Mouse (Mus musculus): ENCODE results near the gene Tmsb15b2.
"Not testable (repeated sequence)": the region's sequence is repeated elsewhere in the genome, so short reads cannot be mapped to it uniquely, and the experiment has no call there.

The Tmsb15b2 gene

GRCm38 (mm10) chrX:136975397-136975796, at the start of gene Tmsb15b2:
Gene Tmsb15b2 (minus strand): TSS chrX:136975497.
- DNase-seq: not testable (repeated sequence)

- DNase-seq: peak; percentile 70
These were observed 44.0 kb upstream of the Tmsb15b2 start for GRCm38 (mm10) chrX:137019310-137019709.

DNA sequence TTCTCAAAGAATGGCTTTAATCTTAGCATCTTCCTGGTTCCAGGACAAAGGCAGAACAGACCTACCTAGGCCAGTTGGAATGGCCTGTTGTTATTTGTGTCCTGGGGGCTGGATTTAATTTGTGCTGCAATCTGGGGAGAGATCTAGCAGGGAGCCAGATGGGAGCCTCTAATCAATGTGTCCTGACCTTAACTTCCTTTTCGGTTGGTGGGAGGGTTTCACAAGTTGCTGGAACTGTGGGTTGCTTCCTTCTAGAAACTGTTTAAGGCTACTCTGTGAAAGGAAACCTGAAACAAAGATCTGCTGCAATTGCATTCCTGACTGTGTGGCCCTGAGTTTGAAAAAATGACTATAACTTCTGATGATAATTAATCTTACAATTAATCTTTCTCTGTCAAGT, 42.4 kb upstream of the Tmsb15b2 start:
- no peak for DNase-seq

DNA sequence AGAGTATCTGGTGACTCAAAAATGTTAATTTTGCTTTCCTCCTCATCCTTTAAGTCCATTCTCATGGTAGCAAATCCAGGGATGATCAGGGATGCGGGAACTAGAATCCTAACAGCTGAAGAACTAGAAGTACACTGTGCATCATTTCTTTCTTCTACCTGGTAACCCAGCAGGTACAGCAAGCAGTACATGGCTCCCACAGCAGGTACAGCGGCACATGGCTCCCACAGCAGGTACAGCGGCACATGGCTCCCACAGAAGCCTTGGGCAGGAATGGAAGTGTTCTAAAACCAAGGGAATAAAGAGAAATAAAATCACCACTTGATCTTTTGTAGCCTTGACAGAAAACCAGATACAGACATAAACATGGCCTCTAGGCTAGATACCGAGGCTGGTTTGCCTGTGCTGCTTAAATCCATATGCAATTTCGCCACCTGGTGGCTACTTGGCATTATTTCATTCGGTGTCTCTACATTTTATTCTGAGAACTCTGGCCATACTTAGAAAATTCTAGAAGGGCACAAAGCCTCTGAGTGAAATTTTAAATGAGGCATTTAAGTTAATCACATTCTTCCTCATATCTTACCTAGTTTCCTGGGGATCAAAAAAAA, 39.9 kb upstream of the Tmsb15b2 start:
- peak; percentile 75 for DNase-seq

- no peak for DNase-seq
These were observed 21.0 kb upstream of the Tmsb15b2 start for GRCm38 (mm10) chrX:136996256-136996655.

DNA sequence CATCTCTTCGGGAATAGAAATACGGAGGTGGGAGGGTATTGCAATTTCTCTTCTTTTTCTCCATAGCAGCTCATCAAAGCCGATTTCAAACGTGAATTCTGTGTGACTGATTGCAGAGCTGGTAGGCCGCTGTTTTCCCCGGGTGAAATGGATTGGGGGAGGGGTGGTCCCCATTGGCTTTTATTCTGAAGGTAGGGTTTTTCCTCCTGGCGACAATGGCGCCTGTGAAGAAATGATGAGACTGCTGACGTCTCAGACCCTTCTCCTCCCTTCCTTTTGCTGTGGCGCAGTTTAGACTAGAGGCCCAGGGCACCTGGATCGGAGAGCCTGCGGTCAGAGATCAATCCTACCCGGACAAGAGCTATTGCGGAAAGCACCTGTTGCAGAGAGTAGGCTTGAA, 18.3 kb upstream of the Tmsb15b2 start:
- peak; percentile 68 for DNase-seq

GRCm38 (mm10) chrX:136992978-136993547, 17.8 kb upstream of the Tmsb15b2 start, which contains the start of gene Zcchc18:
Gene Zcchc18 (plus strand): TSS chrX:136993155.
- DNase-seq: peak; percentile 93

DNA sequence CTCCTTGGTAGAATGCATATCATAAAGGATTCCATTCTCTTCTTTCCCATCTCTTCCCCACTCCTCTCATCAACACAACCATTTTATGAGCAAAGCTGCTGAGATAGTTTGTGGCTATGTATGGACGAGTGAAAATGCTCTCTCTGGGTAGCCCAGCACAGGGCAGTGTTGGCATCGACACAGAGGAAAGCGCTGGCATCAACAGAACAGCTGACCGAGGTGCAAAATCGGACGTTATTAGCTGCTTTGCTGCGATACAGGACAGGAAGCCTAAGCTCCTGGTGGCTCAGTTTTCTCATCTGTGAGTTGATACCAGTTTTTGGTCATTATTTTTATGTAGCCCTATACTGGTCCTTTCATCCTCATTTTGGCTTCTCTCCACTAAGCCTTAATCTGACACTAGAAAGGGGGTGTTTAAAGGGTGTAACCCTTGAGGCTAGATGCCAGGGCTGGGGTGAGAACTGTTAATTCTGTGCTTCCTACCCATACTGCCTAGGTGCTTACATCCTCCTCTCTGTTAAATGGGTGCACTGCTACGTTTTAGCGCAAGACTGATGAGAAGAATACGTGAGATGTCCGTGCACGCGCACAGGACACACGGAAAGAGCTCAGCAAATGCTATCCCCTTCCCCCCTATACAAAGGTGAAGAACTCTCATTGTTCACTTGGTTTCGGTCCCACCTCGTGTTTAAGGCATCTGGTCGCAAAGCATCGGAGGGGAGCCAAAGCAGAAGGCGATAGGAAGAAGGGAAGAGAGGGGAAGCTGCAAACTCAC, 17.1 kb upstream of the Tmsb15b2 start:
- DNase-seq: peak; percentile 14

GRCm38 (mm10) chrX:136991274-136991673, 16.0 kb upstream of the Tmsb15b2 start:
- DNase-seq: no peak

- DNase-seq: no peak
These were observed 10.7 kb upstream of the Tmsb15b2 start for GRCm38 (mm10) chrX:136986039-136986438.

GRCm38 (mm10) chrX:136978616-136979015, 3.3 kb upstream of the Tmsb15b2 start:
- peak; percentile 15 for DNase-seq

DNA sequence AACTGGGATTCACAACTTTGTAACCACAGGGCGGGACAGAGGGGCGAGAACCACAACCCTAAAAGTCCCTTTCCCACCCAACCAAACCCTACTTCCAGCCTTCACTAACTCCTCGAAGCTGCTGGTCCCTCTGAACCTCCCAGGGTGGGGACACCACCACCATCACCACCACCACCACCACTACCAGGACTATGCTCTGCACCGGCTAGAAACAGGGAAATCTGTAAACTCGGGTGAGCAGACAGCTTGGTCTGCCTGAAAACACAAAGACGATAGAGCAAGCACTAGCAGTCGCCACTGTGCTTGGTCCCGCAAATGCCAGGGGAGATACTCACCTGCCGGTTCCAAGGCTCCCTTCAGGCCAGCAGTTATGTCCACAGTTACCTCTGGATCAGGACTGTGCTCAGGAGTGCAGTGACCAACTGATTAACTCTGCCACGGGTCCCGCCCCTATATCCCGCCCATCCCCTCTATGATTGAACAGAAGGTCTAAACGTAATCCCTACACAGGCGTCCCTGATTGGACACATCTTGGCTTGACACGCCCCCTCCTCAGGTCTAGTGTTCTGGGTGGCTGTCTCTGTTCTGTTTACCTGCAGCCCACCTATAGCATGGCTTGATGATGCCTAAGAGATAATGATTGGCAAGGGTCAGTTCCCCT, 1.3 kb upstream of the Tmsb15b2 start, which contains the start of the genes Tmsb15l and Tmsb15b1:
Gene Tmsb15l (minus strand): TSS at position 446 of the 661 bp plus-strand sequence.
Gene Tmsb15b1 (minus strand): TSS at position 451 of the 661 bp plus-strand sequence.
- DNase-seq: peak; percentile 92

DNA sequence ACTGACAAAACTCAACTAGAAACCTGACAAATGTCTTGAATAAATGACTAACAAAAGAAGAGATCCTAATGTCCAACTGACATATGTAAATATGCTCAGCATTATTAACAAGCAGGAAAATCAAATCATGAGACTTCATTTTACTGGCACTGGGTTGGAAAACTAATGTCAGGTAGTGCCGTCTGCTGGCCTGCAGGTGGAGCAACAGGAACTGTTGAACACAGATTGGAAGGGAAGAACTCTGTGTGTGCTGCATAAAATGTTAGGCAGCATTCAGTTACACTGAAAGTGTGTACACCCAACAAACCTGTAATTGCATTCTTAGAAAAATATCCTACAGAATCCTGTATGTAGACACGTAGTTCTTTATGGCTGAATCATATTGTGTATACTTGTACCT, 15.6 kb downstream of the Tmsb15b2 start:
- DNase-seq: peak; percentile 27

GRCm38 (mm10) chrX:136958300-136958699, 17.0 kb downstream of the Tmsb15b2 start:
- DNase-seq: not testable (repeated sequence)

DNA sequence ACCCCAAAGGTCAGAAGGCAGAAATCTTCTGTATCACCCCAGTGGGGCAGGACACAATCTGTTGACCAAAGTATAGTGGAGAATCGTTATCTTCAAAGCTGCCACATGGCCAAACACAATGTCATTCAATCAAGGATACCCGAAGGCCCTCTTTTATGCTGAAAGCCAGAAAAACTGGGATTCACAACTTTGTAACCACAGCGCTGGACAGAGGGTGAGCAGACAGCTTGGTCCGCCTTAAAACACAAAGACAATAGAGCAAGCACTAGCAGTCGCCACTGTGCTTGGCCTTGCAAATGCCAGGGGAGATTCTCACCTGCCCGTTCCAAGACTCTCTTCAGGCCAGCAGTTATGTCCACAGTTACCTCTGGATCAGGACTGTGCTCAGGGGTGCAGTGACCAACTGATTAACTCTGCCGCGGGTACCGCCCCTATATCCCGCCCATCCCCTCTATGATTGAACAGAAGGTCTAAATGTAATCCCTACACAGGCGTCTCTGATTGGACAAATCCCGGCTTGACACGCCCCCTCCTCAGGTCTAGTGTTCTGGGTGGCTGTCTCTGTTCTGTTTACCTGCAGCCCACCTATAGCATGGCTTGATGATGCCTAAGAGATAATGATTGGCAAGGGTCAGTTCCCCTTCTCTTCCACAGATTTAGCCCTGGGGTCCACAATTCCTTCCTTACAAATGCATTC, 17.6 kb downstream of the Tmsb15b2 start:
- peak; percentile 86 for DNase-seq

- DNase-seq: no peak
These were observed 37.3 kb downstream of the Tmsb15b2 start for GRCm38 (mm10) chrX:136937985-136938384.

- DNase-seq: no peak
These were observed 48.3 kb downstream of the Tmsb15b2 start, which contains the start of gene H2bfm for GRCm38 (mm10) chrX:136927031-136927430. Gene H2bfm (plus strand): TSS chrX:136927325.

DNA sequence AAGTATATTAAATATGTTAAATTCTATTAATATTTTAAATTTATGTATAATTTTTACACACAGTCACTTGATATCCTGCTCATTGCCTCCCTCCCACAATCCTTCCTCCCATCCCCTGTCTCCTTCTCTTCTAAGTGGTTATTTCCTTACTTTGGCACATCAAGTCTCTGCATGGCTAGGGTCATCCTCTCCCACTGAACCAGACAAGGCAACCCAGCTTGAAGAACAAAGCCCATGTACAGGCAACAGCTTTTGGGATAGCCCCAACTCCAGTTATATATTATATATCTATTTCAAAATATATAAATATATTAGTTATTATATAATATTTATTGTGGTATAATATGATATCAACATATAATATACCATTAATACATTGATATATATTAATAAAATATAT, 49.4 kb downstream of the Tmsb15b2 start:
- no peak for DNase-seq

Measured in retina, postnatal 1 day (tissue).